11 mouse cellular contexts compared by ENCODE assay signal in the genomic region with DNA sequence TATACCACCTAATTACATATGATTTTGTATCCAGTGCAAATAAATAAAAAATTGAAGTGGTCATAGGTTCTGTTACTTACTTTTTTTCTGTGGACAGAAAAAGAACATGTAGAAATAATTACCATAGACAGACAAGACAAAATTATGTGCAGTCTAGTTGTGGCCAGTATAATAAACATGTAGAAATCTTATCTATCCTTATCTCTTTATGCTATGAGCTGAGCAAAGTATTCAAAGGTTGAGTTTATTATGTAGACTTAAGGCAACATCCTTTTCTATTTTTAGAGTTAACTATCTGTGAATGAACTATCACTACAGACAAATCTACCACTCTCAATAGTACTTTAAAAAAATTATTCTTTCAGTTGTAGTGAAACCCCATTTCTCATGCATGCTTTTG. TPM values are rescaled to one million over a fixed set of nuclear protein-coding genes. Genes with fewer than 3 reads are reported as not detected.
"Had no signal": no experiment of that assay in that cellular context is flagged by ENCODE, and none has a peak within 500 bp of the region (broad histone marks: within the 10 kb centered on the region; RNA-seq: fewer than 3 reads in every experiment).

No protein-coding gene starts in this region.

- H3K27me3 ChIP-seq: neural tube, embryonic 13.5 days; neural tube, embryonic 15.5 days; stomach, embryonic 15.5 days had no signal

- H3K4me2 ChIP-seq: stomach, embryonic 15.5 days had no signal

- H3K9ac ChIP-seq: neural tube, embryonic 13.5 days; neural tube, embryonic 15.5 days; stomach, embryonic 15.5 days had no signal

- H3K4me1 ChIP-seq: stomach, embryonic 15.5 days had no signal

- H3K4me3 ChIP-seq: neural tube, embryonic 13.5 days; neural tube, embryonic 15.5 days; stomach, embryonic 15.5 days had no signal

- H3K9me3 ChIP-seq: neural tube, embryonic 13.5 days; neural tube, embryonic 15.5 days; stomach, embryonic 15.5 days had no signal

- H3K27ac ChIP-seq: neural tube, embryonic 13.5 days; neural tube, embryonic 15.5 days; stomach, embryonic 15.5 days; stomach, postnatal 0 days had no signal

- H3K36me3 ChIP-seq: neural tube, embryonic 13.5 days; neural tube, embryonic 15.5 days; stomach, embryonic 15.5 days had no signal

RNA-seq across cellular contexts. Expression of a gene that starts 1.0 kb away (rescaled TPM):
- polyA plus RNA-seq: neural tube, embryonic 13.5 days; neural tube, embryonic 14.5 days; neural tube, embryonic 15.5 days; small intestine, adult 2 months; spleen, adult 2 months; stomach, embryonic 15.5 days; stomach, embryonic 16.5 days; stomach, postnatal 0 days; testis, adult 2 months; thymus, postnatal 0 days; urinary bladder, adult 2 months had no signal
